Mouse (Mus musculus) cerebellum, adult 2 months (tissue): Measurements from ENCODE around the gene Ptp4a2.

Experiments used
- CTCF ChIP-seq: fragments of 200-500 bp; IDR thresholded peaks from 2 replicates; pipeline ENCODE4 v1.5.1; 2011; ENCODE audit warnings: low read depth, mild to moderate bottlenecking, control low read depth, low read length, moderate library complexity, borderline replicate concordance; ENCODE audit not compliant: insufficient read depth
- POLR2A ChIP-seq: fragments of 200-500 bp; IDR thresholded peaks from 2 replicates; pipeline ENCODE4 v1.6.1; 2011; ENCODE audit warnings: low read length, control low read depth, borderline replicate concordance; ENCODE audit not compliant: insufficient read depth

DNA sequence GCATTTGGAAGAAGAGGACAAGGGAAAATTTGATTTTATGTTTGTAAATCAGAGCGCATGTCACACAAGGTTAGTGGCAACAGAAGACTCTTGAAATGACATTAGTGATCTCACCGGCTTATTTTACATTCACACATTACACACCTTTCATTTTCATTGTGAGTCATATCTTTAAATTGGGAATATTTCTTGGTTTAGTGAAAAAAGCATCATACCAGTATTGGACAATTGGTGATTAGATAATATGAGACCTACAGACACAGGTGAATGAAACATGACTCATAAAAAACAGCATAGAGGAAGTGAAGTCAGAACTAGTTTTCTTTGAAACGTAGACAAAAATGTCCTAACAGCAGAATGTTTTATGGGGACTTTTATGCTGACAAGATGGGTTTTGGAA lies 16.6 kb downstream of the Ptp4a2 start:
- TF ChIP-seq POLR2A (no peak), CTCF (no peak)
